Mouse (Mus musculus): ENCODE results near the gene Ormdl3.

The Ormdl3 gene

GRCm38 (mm10) chr11:98550311-98550974 is 36.7 kb downstream of the Ormdl3 start:
- DNase-seq = no peak

DNA sequence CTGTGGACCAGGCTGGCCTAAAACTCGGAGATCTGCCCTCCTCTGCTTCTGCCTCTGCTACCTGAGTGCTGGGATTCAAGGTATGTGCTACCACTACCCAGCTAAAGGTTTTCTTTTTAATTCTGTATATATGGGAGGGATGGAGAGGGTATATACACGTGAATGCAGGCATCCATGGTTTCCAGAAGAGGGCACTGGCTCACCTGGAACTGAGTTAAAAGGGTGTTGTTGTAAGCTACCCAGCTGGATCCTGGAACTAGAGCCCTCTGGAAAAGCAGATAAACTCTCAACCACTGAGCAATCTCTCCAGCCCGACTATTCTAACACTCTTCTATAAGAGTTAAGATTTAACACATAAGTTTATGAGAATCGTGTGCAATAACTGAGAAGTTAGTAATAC is 37.8 kb downstream of the Ormdl3 start:
- DNase-seq = no peak

DNA sequence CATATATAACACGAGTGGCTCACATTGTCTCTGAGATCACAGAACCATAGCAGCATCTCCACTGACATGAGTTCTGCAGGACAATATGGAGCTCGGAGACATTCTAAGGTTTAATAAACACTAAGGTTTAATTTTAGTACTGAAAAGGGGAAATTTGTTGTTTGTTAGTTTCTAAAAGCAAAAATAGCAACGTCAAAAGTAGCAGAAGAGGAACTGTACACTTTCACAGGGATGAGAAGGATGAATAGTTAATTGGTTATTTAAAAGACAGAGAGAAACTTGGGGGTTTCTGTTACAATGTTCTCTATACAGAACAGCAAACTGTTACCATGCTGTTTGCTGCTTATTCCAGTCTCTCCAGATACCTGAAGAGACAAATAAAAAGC is 39.9 kb downstream of the Ormdl3 start:
- no peak for DNase-seq

DNA sequence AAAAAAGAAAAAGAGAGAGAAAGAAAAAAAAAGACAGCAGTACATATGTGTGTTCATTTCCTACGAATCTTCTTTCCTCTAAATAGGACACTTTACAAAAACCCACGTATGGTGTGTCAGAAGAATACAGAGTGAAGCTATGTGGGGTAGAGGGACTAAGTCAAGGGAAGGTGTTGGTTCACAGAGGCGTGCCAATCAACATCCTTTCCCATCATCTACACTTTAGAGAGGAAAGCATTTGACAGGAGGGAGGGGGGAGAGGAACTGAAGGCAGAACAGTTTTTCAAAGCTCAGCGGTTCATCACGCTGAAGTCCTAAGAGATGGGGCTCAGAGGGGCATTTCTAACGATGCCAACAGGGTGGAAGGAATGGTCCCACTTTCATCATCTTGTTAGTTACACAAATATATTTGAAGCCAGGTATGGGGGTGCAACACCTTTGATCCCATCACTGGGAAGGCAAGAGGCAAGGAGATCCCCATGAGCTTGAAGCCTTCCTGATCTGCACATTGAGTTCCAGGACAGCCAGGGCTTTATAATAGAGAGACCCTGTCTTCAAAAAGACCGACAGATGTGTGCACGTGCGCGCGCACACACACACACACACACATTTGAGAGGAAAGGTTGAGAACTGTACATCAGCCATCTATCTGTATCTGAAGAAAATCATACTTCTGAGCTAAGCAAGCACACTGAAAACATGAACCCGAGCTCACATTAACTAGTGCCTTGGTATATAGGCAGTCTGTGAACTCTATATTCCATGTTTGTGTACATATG is 40.5 kb downstream of the Ormdl3 start:
- DNase-seq = no peak

DNA sequence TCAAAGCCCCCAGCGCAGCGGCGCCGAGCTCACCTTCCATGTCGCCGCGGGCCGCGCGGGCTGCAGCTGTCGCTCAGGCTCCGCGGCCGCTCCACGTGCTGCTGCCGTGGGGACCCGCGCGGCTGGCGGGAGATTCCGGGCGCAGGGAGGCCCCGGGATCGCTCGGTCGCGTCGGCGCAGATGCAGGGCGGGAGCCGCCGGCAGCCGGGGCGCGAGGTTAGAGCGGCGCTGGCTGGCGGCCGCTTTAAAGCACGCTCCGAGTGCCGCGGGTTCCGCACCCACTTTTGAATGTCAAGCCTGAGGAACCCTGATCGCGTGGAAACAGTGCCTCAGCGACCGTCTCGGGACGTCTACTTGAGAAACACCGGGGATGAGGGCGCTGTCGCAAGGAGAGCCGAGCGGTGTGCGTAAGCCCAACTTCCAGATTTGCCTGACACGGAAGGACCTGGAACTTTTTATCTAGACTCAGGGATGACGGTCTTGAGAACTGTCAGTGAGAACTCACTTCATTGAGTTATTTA is 41.4 kb downstream of the Ormdl3 start, which contains the start of gene Ikzf3:
Gene Ikzf3, minus strand, starts transcription at position 321 of the 521 bp plus-strand sequence.
- peak; percentile 38 to 50 for DNase-seq

DNA sequence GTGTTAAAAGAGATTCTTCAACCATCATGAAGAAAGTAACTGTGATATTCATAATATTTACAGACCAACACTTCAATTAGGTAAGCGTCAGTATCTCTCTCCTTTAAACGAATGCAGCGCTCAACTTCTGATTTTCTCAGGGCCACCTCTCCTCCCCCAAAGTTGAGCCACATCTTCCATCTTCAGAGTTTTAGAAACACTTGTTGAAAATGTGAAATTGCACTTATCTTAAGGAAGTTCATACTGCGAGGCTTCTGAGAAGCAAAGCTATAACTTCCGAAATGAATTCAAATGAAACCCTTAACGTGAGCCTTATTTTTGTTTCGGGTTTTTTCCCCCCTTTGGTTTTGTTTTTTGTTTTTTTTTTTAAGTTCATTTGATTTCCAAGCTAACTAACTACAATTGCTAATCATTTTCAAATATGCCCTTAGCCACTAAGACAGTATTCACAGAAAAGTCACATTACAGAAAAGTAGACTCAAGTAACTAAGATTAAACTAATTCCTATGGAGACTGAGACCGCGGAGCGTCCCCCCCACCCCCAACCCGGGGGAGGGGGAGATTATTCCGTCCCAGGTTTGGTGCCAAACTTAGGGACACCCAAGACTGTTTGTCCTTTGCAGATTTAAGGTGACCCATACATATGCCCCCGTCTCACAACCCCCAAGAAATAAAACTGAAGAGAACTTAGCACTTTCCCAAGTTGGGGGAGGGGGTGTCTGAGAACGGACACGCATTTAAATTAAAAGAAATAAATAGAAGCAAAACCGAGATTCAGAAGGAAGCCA is 42.1 kb downstream of the Ormdl3 start:
- DNase-seq = no peak

DNA sequence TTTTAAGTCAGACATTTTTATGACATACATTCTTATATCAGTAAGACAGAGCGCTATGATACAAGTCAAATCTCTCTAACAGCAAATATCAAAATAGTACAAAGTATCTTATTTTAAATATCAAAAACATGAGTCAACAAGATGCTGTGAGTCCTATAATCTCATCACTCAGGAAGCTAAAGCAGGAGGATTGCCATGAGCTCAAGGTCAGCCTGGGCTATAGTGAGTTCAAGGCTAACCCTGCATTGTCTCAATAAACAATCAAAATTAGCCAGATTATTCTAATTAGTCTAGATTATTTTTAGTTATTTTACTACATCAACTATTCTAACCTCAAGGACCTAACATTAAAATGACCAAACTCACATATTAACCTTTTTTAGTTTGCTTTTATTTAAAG is 43.8 kb downstream of the Ormdl3 start:
- DNase-seq = no peak

DNA sequence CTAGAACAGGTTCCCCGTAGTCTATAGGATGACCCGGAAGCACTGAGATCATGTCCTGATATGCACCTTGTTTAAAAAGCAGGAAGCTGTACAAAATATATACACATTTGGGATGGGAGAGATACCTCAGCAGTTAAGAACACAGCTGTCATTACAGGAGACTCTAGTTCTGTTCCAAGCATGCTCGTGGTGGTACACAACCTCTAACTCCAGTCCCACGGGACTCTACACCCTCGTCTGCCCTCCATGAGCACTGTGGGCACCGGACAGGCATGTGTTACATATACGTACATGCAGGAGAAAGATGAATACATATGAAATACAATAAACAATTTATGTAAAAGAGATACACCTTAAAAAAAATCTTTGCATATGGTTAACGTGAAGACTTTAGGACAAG is 44.6 kb downstream of the Ormdl3 start:
- no peak for DNase-seq

DNA sequence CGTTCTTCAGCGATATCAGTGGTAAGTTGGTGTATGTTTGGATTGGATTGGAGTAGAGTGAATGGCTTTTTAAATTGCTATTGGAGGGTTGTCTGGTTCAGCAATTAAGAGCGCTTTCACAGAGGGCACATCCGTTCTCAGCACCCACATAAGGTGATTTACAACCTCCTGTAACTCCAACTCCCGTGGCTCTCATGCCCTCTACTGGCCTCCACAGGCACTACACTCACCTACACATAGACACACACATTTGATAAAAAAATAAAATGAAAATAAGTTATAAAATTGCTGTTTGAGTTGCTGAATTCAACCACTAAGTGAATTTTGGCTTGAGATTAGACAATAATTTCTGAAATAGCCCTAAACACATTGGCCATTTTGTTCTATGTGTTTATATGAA is 46.8 kb downstream of the Ormdl3 start:
- no peak for DNase-seq

DNA sequence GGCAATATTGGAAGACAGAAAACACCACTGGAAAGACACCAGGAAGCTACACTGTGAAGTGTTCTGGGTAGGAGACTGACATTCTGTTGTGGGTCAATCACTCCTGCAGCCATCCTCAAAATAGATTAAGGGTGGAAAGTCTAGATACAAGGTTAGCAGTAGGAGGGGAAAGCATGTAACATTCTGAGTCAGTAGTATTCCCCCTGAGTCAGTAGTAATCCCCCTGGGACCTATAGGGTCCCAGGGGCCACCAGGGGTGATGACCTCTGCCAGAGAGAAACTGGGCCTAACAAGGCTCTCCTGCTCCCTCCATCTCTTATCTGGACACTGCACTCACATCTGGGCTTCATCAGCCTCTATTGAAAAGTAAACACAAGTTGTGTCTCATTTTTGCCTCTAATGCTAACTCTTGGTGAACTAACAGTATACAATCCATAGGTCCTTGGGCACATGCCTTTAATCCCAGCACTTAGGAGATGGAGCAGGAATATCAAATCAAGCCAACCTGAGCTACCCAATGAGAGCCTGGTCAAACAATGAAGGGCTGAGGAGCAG is 49.6 kb downstream of the Ormdl3 start:
- no peak for DNase-seq

All from cerebellum, postnatal 10 days (tissue).